Mouse (Mus musculus) common myeloid progenitor, adult 5-6 weeks (primary cell): Measurements from ENCODE around the gene Hspe1. TPM values are rescaled to one million over a fixed set of nuclear protein-coding genes. Genes with fewer than 3 reads are reported as not detected.
"Not testable (repeated sequence)": the region's sequence is repeated elsewhere in the genome, so short reads cannot be mapped to it uniquely, and the experiment has no call there.

Experiments
- ATAC-seq: replicated peaks from 2 replicates; pipeline ENCODE4 v1.8.0; 2016; ENCODE audit warnings: low read depth, mild to moderate bottlenecking, moderate TSS enrichment, inconsistent platforms; ENCODE audit not compliant: poor library complexity, severe bottlenecking
- total RNA-seq: library from RNA; stranded (forward); fragments of 200-1000, 187-1606 nt; gene quantifications from 2 replicates; pipeline ENCODE4 v1.2.3, GENCODE M21; 2017

Gene Hspe1
- 548 and 584 TPM in 2 replicates for total RNA-seq

- ATAC-seq, result peak; percentile 83
Measured at GRCm38 (mm10) chr1:55087932-55088610, at the start of gene Hspe1, which contains the start of gene Hspd1. TSS of gene Hspe1 (plus strand) at chr1:55088132. TSS of gene Hspd1 (minus strand) at chr1:55088243.

GRCm38 (mm10) chr1:55039944-55040343, 48.0 kb upstream of the Hspe1 start:
- ATAC-seq, result no peak

GRCm38 (mm10) chr1:55041691-55042090, 46.2 kb upstream of the Hspe1 start:
- no peak for ATAC-seq

- ATAC-seq, result no peak
Measured at GRCm38 (mm10) chr1:55042246-55042645, 45.7 kb upstream of the Hspe1 start.

GRCm38 (mm10) chr1:55043164-55043563, 44.8 kb upstream of the Hspe1 start:
- no peak for ATAC-seq

- ATAC-seq, result no peak
Measured at GRCm38 (mm10) chr1:55048841-55049587, 38.9 kb upstream of the Hspe1 start.

GRCm38 (mm10) chr1:55051671-55052070, 36.3 kb upstream of the Hspe1 start:
- no peak for ATAC-seq

- ATAC-seq, result peak; percentile 96
Measured at GRCm38 (mm10) chr1:55052355-55052953, 35.5 kb upstream of the Hspe1 start, which contains the start of gene Coq10b. TSS of gene Coq10b (plus strand) at chr1:55052770.

GRCm38 (mm10) chr1:55053005-55053404, 34.9 kb upstream of the Hspe1 start:
- peak; percentile 17 for ATAC-seq

GRCm38 (mm10) chr1:55053596-55053995, 34.3 kb upstream of the Hspe1 start:
- ATAC-seq, result no peak

- ATAC-seq, result peak; percentile 12
Measured at GRCm38 (mm10) chr1:55055322-55056115, 32.4 kb upstream of the Hspe1 start.

- not testable (repeated sequence) for ATAC-seq
Measured at GRCm38 (mm10) chr1:55058383-55058782, 29.5 kb upstream of the Hspe1 start.

- ATAC-seq, result no peak
Measured at GRCm38 (mm10) chr1:55061099-55061498, 26.8 kb upstream of the Hspe1 start.

- ATAC-seq, result no peak
Measured at GRCm38 (mm10) chr1:55061772-55062171, 26.2 kb upstream of the Hspe1 start.

GRCm38 (mm10) chr1:55072328-55072727, 15.6 kb upstream of the Hspe1 start:
- not testable (repeated sequence) for ATAC-seq

GRCm38 (mm10) chr1:55074757-55075156, 13.2 kb upstream of the Hspe1 start:
- ATAC-seq, result no peak

- peak; percentile 85 for ATAC-seq
Measured at GRCm38 (mm10) chr1:55075652-55076394, 12.1 kb upstream of the Hspe1 start.

- 0 out of 2 replicates have a peak, but pooled peaks have one; percentile 13 for ATAC-seq
Measured at GRCm38 (mm10) chr1:55076395-55076743, 11.6 kb upstream of the Hspe1 start.

GRCm38 (mm10) chr1:55076849-55077516, 10.9 kb upstream of the Hspe1 start:
- no peak for ATAC-seq
